Mouse (Mus musculus): ENCODE results near the gene 1700061G19Rik.

DNA sequence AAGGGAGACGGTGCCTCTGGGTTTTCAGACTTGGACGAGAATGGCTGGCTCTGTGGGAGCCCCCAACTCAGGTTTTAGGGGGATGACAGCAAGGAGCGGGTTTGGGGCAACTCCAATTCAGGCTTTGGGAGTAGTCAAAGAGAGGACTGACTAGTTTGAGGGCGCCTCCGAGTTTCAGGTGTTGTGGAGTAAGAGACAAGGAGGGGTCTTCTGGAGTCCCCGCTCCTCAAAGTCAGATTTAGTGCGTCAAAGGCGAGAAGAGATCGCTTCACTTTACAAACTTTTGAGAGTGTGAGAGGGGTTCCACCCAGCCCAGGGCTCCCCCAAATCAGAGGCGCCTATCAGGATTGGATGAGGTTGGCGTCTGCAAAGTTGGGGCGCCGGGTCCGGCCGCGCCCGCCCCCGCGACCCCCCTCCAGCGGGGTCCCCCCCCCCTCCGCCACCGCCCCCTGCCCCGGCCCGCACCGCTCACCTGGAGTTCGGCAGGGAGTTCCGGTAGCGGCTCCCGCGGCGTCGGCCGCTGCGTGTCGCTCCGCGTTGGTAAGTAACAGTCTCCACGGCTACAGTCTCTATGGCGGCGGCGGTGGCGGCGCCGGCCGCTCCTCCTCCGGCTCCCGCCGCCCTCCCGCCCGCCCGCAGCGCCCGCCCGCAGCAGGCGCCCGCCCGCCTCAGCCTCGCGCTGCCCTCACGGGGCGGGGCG is 44.7 kb upstream of the 1700061G19Rik start, which contains the start of gene Rfx2:
- TF ChIP-seq CHD2 (IDR thresholded peaks at IDR 0.05; ENCODE audit: low read depth, low read length), result no peak
- TF ChIP-seq ZNF384 (IDR thresholded peaks at IDR 0.05; ENCODE audit: low read depth, low read length), result no peak
